Mouse (Mus musculus) bone marrow macrophage, adult 2 months (primary cell): ENCODE measurements around the gene Barx2. TPM values are rescaled to one million over a fixed set of nuclear protein-coding genes. Genes with fewer than 3 reads are reported as not detected.

Experiments used
- H3K27ac ChIP-seq: 2 replicates; pipeline ENCODE4 v1.5.1; 2012; ENCODE audit warnings: low read depth, low read length; ENCODE audit not compliant: insufficient read depth
- H3K4me1 ChIP-seq: 2 replicates; pipeline ENCODE4 v1.6.1; 2012; ENCODE audit warnings: low read length; ENCODE audit not compliant: control insufficient read depth, insufficient read depth
- H3K4me3 ChIP-seq: 2 replicates; pipeline ENCODE4 v1.5.1; 2012; ENCODE audit warnings: mild to moderate bottlenecking, low read length, moderate library complexity; ENCODE audit not compliant: insufficient read depth
- CTCF ChIP-seq: IDR thresholded peaks from 2 replicates; pipeline ENCODE4 v1.5.1; 2012; ENCODE audit warnings: low read depth, mild to moderate bottlenecking, low read length, moderate library complexity
- POLR2A ChIP-seq: IDR thresholded peaks from 2 replicates; pipeline ENCODE4 v1.6.1; 2012; ENCODE audit warnings: mild to moderate bottlenecking, low read depth, low read length, borderline replicate concordance
- polyA plus RNA-seq: library from polyadenylated mRNA; stranded (reverse); fragments of >200 nt; gene quantifications from 2 replicates; pipeline ENCODE4 v1.2.4, GENCODE M21; 2012; ENCODE audit not compliant: missing spikeins, insufficient read depth, insufficient read length

Gene Barx2
- polyA plus RNA-seq, 1 experiment: not detected

- H3K27ac ChIP-seq: no peak overlapping the region
- peaks cover 16% of the 10 kb centered on the region for H3K4me1 ChIP-seq
- TF ChIP-seq CTCF (no peak), POLR2A (no peak)
- no peak overlapping the region for H3K4me3 ChIP-seq
These were observed 54.4 kb downstream of the Barx2 start for GRCm38 (mm10) chr9:31858720-31859340.

- peak overlapping the region; percentile 59 for H3K27ac ChIP-seq
- H3K4me1 ChIP-seq: peaks cover 16% of the 10 kb centered on the region
- no peak for TF ChIP-seq CTCF
- TF ChIP-seq POLR2A: no peak
- H3K4me3 ChIP-seq: no peak overlapping the region
These were observed 55.8 kb downstream of the Barx2 start for GRCm38 (mm10) chr9:31857512-31857911.

- Histone ChIP-seq H3K27ac (no peak overlapping the region), H3K4me1 (peaks cover 16% of the 10 kb centered on the region), H3K4me3 (no peak overlapping the region)
- no peak for TF ChIP-seq CTCF
- TF ChIP-seq POLR2A: no peak
These were observed 56.8 kb downstream of the Barx2 start for GRCm38 (mm10) chr9:31856437-31856836.

GRCm38 (mm10) chr9:31855668-31856067, 57.6 kb downstream of the Barx2 start:
- Histone ChIP-seq H3K4me3 (no peak overlapping the region), H3K27ac (no peak overlapping the region), H3K4me1 (peaks cover 16% of the 10 kb centered on the region)
- TF ChIP-seq CTCF: no peak
- no peak for TF ChIP-seq POLR2A

GRCm38 (mm10) chr9:31851710-31852109, 61.6 kb downstream of the Barx2 start:
- Histone ChIP-seq H3K4me1 (peaks cover 20% of the 10 kb centered on the region), H3K4me3 (no peak overlapping the region), H3K27ac (no peak overlapping the region)
- TF ChIP-seq CTCF (no peak), POLR2A (no peak)

GRCm38 (mm10) chr9:31850706-31851105, 62.6 kb downstream of the Barx2 start:
- Histone ChIP-seq H3K27ac (no peak overlapping the region), H3K4me1 (peaks cover 24% of the 10 kb centered on the region), H3K4me3 (no peak overlapping the region)
- TF ChIP-seq POLR2A (no peak), CTCF (no peak)

- Histone ChIP-seq H3K4me1 (peaks cover 24% of the 10 kb centered on the region), H3K27ac (no peak overlapping the region; the same call in 1 of the 2 replicates), H3K4me3 (no peak overlapping the region)
- TF ChIP-seq CTCF (no peak), POLR2A (no peak)
These were observed 63.9 kb downstream of the Barx2 start for GRCm38 (mm10) chr9:31849387-31849786.

GRCm38 (mm10) chr9:31844614-31845013, 68.6 kb downstream of the Barx2 start:
- H3K4me3 ChIP-seq: no peak overlapping the region
- no peak overlapping the region for H3K27ac ChIP-seq
- no peak for TF ChIP-seq CTCF
- TF ChIP-seq POLR2A: no peak
- H3K4me1 ChIP-seq: peaks cover 48% of the 10 kb centered on the region

- TF ChIP-seq POLR2A (no peak), CTCF (no peak)
- Histone ChIP-seq H3K4me3 (0 out of 2 replicates have a peak overlapping the region, but pooled peaks have one; percentile 1), H3K27ac (peak overlapping the region; percentile 54), H3K4me1 (peaks cover 24% of the 10 kb centered on the region)
These were observed 72.0 kb downstream of the Barx2 start for GRCm38 (mm10) chr9:31841108-31841815.

GRCm38 (mm10) chr9:31840571-31840970, 72.7 kb downstream of the Barx2 start:
- TF ChIP-seq POLR2A (no peak), CTCF (no peak)
- H3K27ac ChIP-seq: no peak overlapping the region
- H3K4me3 ChIP-seq: no peak overlapping the region
- H3K4me1 ChIP-seq: peaks cover 24% of the 10 kb centered on the region
